Mouse (Mus musculus): ENCODE data around the gene Dapp1.
"Not testable (repeated sequence)": the region's sequence is repeated elsewhere in the genome, so short reads cannot be mapped to it uniquely, and the experiment has no call there.

Dapp1 gene

GRCm38 (mm10) chr3:137992366-137992765, 11.0 kb upstream of the Dapp1 start:
- in situ Hi-C loops (cut with MboI, MseI), result loop anchor here (5.0 kb wide), 1 partner anchor 155 kb away; no protein-coding TSS in a partner anchor

- in situ Hi-C loops (cut with MboI, MseI), result loop anchor here (5.0 kb wide), 1 partner anchor 156 kb away; no protein-coding TSS in a partner anchor
Measured at GRCm38 (mm10) chr3:137991183-137991582, 9.8 kb upstream of the Dapp1 start.

GRCm38 (mm10) chr3:137989405-137989804, 8.1 kb upstream of the Dapp1 start:
- in situ Hi-C loops (cut with MboI, MseI), result loop anchor here in 1 of 2 experiments (5.0 kb wide), 1 partner anchor 72 kb away; the partner anchor contains the start of gene Lamtor3

- in situ Hi-C loops (cut with MboI, MseI), result loop anchor here in 1 of 2 experiments (5.0 kb wide), 1 partner anchor 442 kb away; no protein-coding TSS in a partner anchor
Measured at GRCm38 (mm10) chr3:137980435-137981381, 637 bp downstream of the Dapp1 start.

GRCm38 (mm10) chr3:137978233-137978632, 3.1 kb downstream of the Dapp1 start:
- in situ Hi-C loops (cut with MboI, MseI), result loop anchor here in 1 of 2 experiments (10.0 kb wide), 1 partner anchor 113 kb away; the partner anchor contains the start of genes Dnajb14 and H2afz

GRCm38 (mm10) chr3:137977629-137978041, 3.7 kb downstream of the Dapp1 start:
- in situ Hi-C loops (cut with MboI, MseI), result loop anchor here in 1 of 2 experiments (10.0 kb wide), 1 partner anchor 113 kb away; the partner anchor contains the start of genes Dnajb14 and H2afz

GRCm38 (mm10) chr3:137976943-137977628, 4.3 kb downstream of the Dapp1 start:
- in situ Hi-C loops (cut with MboI, MseI), result loop anchor here in 1 of 2 experiments (10.0 kb wide), 1 partner anchor 112 kb away; the partner anchor contains the start of genes Dnajb14 and H2afz

GRCm38 (mm10) chr3:137975856-137976423, 5.4 kb downstream of the Dapp1 start:
- in situ Hi-C loops (cut with MboI, MseI), result loop anchor here in 1 of 2 experiments (10.0 kb wide), 1 partner anchor 111 kb away; the partner anchor contains the start of genes Dnajb14 and H2afz

GRCm38 (mm10) chr3:137975435-137975834, 5.9 kb downstream of the Dapp1 start:
- in situ Hi-C loops (cut with MboI, MseI), result loop anchor here in 1 of 2 experiments (10.0 kb wide), 1 partner anchor 111 kb away; the partner anchor contains the start of genes Dnajb14 and H2afz

- in situ Hi-C loops (cut with MboI, MseI), result loop anchor here in 1 of 2 experiments (10.0 kb wide), 1 partner anchor 110 kb away; the partner anchor contains the start of genes Dnajb14 and H2afz
Measured at GRCm38 (mm10) chr3:137974306-137974705, 7.0 kb downstream of the Dapp1 start.

- in situ Hi-C loops (cut with MboI, MseI), result loop anchor here in 1 of 2 experiments (10.0 kb wide), 1 partner anchor 108 kb away; the partner anchor contains the start of genes Dnajb14 and H2afz
Measured at GRCm38 (mm10) chr3:137972989-137973388, 8.4 kb downstream of the Dapp1 start.

- in situ Hi-C loops (cut with MboI, MseI), result loop anchor here in 1 of 2 experiments (10.0 kb wide), 1 partner anchor 107 kb away; the partner anchor contains the start of genes Dnajb14 and H2afz
Measured at GRCm38 (mm10) chr3:137972224-137972623, 9.1 kb downstream of the Dapp1 start.

GRCm38 (mm10) chr3:137969951-137970350, 11.4 kb downstream of the Dapp1 start:
- in situ Hi-C loops (cut with MboI, MseI), result loop anchor here in 1 of 2 experiments (10.0 kb wide), 1 partner anchor 105 kb away; the partner anchor contains the start of genes Dnajb14 and H2afz

- in situ Hi-C loops (cut with MboI, MseI), result no loop called here
Measured at GRCm38 (mm10) chr3:137968820-137969486, 12.4 kb downstream of the Dapp1 start.

- in situ Hi-C loops (cut with MboI, MseI), result no loop called here
Measured at GRCm38 (mm10) chr3:137968105-137968819, 13.1 kb downstream of the Dapp1 start.

GRCm38 (mm10) chr3:137964014-137964413, 17.3 kb downstream of the Dapp1 start:
- in situ Hi-C loops (cut with MboI, MseI), result not testable (repeated sequence)

- in situ Hi-C loops (cut with MboI, MseI), result no loop called here
Measured at GRCm38 (mm10) chr3:137963508-137963907, 17.8 kb downstream of the Dapp1 start.

- in situ Hi-C loops (cut with MboI, MseI), result no loop called here
Measured at GRCm38 (mm10) chr3:137961736-137962385, 19.5 kb downstream of the Dapp1 start.

- in situ Hi-C loops (cut with MboI, MseI), result no loop called here
Measured at GRCm38 (mm10) chr3:137959456-137959855, 21.9 kb downstream of the Dapp1 start.
